Mouse (Mus musculus): ENCODE measurements around the gene Lhfpl2. TPM values are rescaled to one million over a fixed set of nuclear protein-coding genes. Genes with fewer than 3 reads are reported as not detected.
A peak's percentile ranks its signal among the peaks of the same experiment; 100 is the strongest.

Lhfpl2 gene
- total RNA-seq, 4 experiments from 2014 or later: 27.4 to 49.2 (median 34.5) TPM

GRCm38 (mm10) chr13:94098369-94099084, 40.9 kb downstream of the Lhfpl2 start:
- DNase-seq: peak; percentile 22

GRCm38 (mm10) chr13:94099087-94099486, 41.5 kb downstream of the Lhfpl2 start:
- DNase-seq: no peak

GRCm38 (mm10) chr13:94100361-94100760, 42.8 kb downstream of the Lhfpl2 start:
- DNase-seq: no peak

- DNase-seq: no peak
Measured at GRCm38 (mm10) chr13:94101020-94101571, 43.5 kb downstream of the Lhfpl2 start.

GRCm38 (mm10) chr13:94104866-94105475, 47.4 kb downstream of the Lhfpl2 start:
- DNase-seq: no peak

- no peak for DNase-seq
Measured at GRCm38 (mm10) chr13:94106431-94106830, 48.8 kb downstream of the Lhfpl2 start.

- no peak for DNase-seq
Measured at GRCm38 (mm10) chr13:94106983-94107382, 49.4 kb downstream of the Lhfpl2 start.

- DNase-seq: no peak
Measured at GRCm38 (mm10) chr13:94110556-94110955, 53.0 kb downstream of the Lhfpl2 start.

GRCm38 (mm10) chr13:94115476-94115875, 57.9 kb downstream of the Lhfpl2 start:
- DNase-seq: peak; percentile 64

- DNase-seq: peak; percentile 26
Measured at GRCm38 (mm10) chr13:94116705-94117410, 59.3 kb downstream of the Lhfpl2 start.

- no peak for DNase-seq
Measured at GRCm38 (mm10) chr13:94117522-94117921, 59.9 kb downstream of the Lhfpl2 start.

- DNase-seq: no peak
Measured at GRCm38 (mm10) chr13:94118091-94118490, 60.5 kb downstream of the Lhfpl2 start.

- no peak for DNase-seq
Measured at GRCm38 (mm10) chr13:94119309-94119708, 61.7 kb downstream of the Lhfpl2 start.

- no peak for DNase-seq
Measured at GRCm38 (mm10) chr13:94122703-94123592, 65.4 kb downstream of the Lhfpl2 start.

GRCm38 (mm10) chr13:94130394-94130793, 72.8 kb downstream of the Lhfpl2 start:
- no peak for DNase-seq

- no peak for DNase-seq
Measured at GRCm38 (mm10) chr13:94131135-94131534, 73.5 kb downstream of the Lhfpl2 start.

- DNase-seq: no peak
Measured at GRCm38 (mm10) chr13:94132187-94132995, 74.8 kb downstream of the Lhfpl2 start.

GRCm38 (mm10) chr13:94134646-94135045, 77.0 kb downstream of the Lhfpl2 start:
- no peak for DNase-seq

GRCm38 (mm10) chr13:94135180-94135579, 77.6 kb downstream of the Lhfpl2 start:
- no peak for DNase-seq

GRCm38 (mm10) chr13:94139713-94140445, 82.3 kb downstream of the Lhfpl2 start:
- no peak for DNase-seq

GRCm38 (mm10) chr13:94140446-94140845, 82.8 kb downstream of the Lhfpl2 start:
- no peak for DNase-seq
